Mouse (Mus musculus) frontal cortex, postnatal 25 days (tissue): ENCODE results near the gene Arhgdia.
A peak's percentile ranks its signal among the peaks of the same experiment; 100 is the strongest.

Experiments used
- DNase-seq, 2 experiments: peaks; one replicate each; pipeline ENCODE4 v3.0.0; 2022; ENCODE audit warnings: low spot score in 2 of 2

Arhgdia gene

DNA sequence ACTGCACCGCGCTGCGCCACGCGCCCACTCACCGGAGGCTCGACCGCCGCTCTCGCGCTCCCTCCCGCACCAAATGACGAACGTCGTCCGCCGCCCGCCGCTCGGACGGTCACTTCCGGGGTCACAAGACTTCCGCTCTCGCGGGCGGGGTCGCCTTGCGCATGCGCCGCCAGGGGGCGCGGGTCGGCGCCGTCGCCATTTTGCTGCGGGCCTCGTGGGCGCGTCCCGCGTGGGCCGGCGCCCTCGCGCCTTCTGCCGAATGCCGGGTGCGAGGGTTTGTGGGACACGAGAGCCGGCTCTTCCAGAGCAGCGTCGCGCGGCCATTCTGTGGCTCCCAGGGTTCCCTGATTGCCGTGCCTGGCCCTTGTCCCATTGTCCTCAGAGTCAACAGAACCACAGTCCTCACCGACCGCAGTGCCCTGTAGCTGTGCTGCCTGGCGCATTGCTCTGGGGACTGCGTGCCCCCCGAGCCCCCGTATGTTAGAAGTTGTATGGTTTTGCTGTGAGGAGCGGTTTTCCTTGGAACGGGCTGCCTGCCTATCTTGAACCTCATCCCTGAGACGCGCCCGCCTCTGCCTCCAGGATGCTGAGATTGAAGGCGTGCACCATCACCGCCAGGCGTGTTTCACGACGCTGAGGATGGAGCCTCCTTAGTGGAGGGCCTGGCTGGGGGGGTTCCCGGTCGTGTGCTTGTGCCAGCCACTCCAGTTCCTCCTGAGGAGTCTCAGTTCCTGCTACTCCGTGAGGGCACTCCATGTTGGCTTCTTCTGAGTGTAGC lies at the start of gene Arhgdia:
Arhgdia (minus strand) TSS at position 135 of the 778 bp plus-strand sequence.
- peak; percentile 81 to 83 for DNase-seq

DNA sequence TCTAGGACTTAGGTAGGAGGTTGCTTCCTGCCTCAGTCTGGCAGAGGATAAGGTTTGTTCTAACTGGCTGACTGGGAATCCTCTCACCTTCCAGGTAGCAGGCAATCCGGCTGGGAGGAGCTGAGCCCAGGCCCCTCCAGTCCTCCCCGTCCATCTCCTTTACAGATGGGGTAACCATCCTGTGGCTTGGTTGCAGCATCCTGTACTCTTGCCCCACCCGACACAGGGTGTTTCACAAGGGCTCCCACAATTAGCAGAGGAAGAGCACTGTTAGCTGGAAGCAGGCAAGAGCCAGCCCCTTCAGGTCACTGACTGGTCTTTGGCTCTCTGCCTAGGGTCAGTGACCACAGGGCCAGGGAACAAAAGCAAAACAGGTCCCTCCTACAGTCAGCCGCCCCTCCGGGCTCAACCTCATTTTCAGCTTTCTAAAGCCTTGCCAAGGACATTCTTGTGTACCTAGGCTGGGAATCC lies 49.0 kb upstream of the Arhgdia start:
- no peak for DNase-seq

DNA sequence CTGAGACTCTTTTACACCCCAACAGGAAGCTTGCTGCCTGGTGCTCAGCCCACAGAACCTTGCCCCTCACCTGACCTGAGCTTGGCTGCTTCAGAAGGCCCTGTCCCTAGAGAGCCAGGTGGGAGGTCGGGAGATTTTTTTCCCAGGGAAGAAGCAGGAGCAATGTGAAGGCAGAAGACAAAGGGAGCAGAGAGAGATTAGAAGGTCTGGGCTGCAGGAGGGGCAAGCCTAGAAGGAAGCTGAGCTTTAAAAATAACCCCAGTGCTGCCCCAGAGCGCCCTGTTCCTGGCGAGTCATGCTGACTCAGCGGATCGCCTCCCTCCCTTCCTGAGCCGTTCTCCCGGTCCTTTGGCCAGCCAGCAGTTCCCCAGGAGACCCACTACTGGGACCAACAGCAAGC lies 48.5 kb upstream of the Arhgdia start:
- DNase-seq = no peak

DNA sequence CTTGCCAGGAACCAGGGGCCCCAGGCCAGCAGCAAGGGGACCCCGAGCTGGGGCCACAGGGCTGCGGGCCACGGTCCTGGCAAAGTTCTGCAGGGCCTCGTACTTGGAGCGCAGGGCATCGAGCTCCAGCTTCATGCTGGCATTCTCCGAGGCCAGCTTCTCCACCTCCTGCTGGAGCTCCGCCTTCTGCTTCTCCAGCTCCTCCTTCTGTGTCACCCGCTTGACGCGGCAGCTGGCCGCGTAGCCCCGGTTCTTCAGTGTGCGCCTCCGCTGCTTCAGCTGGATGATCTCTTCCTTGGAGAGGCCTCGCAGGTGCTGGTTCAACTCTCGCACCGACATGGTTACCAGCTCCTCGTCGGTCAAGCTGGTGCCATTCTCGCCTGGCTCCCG lies 47.9 kb upstream of the Arhgdia start:
- DNase-seq = no peak

DNA sequence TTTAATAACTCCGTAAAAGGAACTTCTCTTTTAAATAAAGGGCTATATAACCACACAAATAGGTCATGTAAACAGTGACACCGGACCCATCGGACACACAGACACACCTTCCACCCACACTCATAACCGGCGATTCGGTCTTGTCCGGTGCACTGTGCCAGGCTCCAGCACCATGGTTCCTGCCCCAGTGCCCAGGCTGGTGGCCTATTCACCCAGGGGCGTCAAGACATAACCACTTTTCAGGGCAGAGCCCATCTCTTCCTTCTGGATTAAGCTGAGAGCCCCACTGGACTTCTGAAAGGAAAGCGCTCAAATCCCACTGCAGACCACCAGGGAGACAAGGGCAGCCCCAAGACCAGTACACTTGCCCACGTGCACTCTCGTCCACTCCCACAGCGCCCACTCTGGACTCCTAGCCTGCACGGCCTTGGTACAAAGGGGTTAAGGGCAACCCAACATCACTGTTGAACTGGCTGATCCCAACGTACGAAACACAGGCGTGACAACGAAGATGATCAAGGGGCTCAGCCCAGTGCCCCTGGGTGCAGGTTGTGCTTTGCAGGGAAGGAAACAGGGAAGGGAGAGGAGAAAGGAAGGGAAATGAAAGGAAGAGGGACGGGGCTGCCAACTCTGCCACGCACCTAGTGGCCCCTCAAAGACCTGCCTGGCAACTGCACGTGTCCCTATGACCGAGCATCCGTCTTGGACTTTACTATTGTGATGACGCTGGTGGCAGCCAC lies 47.3 kb upstream of the Arhgdia start:
- DNase-seq = no peak

DNA sequence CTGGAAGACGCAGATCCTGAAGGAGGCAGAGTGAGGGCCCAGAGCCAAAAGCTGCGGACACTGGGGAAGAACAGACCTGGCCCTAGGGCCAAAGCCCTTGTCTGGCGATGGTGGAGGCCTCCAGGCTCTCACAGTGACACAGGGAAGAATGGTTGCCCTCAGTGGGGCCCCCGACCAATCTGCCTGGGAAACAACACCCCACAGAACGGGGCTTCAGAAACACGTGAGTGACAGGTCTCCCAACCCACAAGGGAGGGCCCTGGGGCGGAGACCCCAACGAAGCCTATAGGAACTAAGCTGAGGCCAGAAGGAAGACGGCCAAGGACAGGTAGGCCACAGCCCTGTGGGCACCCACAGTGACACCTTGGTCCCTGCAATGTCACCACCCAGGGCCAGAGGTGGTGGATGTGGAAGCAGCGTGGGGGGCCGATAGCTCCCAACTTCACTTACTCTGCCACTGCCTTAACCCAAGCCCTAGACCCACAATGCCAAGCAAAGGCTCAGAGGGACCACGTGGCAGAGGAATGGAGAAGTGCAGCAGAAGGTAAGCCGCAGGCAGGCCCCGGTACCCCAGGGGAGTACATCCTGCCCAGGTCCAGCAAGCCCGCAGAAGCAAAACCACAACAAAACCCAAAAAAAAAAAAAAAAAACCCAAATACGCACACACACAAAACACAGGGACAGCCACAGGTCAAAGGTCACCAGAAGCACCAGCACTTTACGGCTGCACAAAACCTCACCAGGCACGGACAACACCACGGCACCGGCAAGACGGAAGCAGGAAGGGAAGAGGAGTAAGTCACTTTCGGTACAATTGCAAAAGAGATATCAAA lies 46.3 kb upstream of the Arhgdia start:
- no peak for DNase-seq

DNA sequence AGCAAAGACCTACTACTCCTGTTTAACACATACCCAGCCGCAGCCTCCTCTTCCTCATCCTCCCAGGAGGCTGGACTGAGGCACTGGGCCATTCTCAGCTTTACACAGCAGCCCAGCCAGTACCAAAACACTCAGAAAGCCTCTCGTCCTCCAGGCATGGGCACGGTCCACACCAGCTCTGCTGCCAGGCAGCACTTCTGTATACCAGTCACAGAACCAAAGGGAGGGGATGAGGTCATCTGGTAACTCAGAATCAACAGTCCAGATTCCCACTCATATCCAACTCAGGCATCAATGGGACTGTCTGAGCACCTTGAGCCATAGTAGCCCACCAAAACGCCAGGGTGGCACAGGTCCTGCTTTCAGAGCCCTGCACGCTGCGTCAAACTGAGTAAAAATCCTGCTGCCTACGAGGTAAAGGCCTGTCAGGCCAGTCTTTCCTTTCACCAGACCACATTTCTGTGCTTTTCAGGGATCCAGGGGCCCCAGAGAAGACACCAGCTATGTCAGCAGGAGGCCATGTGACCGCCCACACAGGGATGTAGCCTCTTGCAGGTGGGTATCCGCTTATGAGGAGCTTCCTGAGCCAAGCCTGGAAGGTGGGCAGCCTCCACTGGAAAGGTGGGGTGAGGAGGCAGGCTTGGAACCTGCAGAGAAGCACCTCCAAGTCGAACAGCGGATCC lies 45.5 kb upstream of the Arhgdia start:
- DNase-seq = no peak

DNA sequence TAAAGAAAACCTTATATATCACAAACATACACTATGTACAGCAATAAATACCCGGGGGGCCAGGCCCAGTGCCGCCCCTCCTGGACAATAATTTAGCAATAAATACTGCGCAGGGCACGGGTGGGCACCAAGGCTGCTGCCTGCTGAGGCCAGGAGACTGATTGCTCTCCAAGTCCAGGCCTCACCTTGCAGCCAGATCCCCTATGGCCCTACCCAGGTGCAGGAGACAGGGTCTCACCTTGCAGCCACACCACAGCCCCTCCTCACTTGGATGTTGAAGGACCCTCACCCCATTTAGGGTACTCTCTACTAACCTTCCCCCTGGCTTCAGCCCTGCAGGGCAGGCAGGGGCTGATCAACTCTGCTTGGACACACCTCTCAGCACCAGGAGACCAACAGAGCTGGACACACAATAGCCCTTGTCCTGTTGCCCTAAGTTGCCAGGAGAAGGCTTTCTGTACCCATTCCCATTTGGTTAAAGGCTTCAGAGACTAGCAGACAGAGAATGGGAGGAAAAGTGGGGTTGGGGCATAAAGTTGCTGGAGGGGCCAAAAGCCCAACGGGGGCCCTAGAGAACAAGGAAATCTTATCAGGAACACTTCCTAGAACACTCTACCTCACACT lies 43.8 kb upstream of the Arhgdia start, which contains the start of gene Sirt7:
Sirt7 (minus strand) TSS at position 89 of the 624 bp plus-strand sequence.
- no peak for DNase-seq

DNA sequence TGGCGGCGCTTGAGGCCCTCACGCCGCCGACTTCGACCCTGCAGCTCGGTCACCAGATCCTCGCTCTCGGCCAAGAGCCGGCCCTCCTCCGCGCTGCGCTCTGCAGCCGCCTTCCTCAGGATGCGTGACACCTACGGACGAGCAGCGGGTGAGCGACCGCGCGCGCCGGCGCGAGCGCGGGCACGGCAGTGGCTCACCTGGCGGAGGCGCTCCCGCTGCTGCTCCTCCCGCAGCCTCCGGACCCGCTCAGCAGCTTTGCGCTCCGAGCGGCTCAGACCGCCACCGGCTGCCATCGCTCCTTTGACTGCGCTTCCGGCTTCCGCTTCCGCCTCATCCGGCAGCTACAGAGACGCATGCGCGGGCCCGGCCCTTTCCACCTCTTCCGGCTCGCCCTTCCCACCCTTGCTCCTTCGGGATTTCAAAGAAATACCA lies 43.3 kb upstream of the Arhgdia start:
- peak; percentile 67 to 78 for DNase-seq

DNA sequence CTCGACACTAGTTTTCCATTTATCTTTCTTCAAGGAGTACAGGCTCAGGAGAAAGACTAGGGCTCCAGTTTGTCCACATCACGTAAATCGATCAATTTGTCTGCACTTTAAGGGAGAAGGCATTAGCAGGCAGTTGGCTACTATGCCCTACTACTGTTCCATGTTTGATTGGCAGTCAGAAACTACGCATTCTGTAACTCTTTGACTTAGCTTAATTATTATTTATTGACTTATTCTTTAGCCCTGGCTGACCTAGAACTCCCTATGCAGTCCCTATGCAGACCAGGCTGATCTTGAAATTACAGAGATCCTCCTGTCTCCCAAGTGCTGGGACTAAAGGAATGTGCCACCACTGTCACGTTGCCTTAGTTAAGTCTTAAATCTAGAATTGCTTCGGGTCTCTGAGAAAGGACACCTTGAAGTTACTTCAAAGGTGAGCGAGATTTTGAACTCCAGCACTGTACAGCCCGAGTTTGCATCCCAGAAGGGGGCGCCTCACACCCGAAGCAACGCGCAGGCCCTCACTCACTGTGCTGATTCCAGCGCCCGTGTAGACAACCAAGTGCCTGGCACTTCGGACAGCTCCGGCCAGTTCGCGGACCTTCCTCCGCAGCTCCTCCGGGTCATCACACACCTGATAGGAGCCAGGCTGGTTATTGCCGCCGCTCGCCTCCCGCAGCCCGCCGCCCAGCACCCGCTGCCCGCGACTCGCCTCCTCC lies 42.7 kb upstream of the Arhgdia start:
- peak in 1 of 2 experiments; percentile 54 for DNase-seq

DNA sequence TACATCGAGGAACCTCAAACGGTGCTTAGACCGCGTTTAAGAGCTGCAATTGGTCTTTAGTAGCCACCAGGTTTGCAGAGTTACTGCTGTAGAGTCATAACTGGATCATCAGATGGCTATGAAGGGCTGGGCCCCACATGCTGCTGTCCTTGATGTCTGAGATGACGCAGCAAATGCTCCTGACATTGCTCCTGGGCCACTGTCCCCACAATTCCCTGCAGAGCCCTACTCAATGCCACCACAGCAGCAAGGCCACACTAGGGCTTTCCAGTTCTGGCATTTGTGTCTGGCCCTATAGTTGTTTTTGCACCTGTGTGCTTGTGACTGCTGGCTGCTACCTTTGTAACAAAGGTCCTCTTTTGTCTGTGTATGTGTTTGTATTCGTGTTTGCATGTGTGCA lies 41.4 kb upstream of the Arhgdia start:
- no peak for DNase-seq

DNA sequence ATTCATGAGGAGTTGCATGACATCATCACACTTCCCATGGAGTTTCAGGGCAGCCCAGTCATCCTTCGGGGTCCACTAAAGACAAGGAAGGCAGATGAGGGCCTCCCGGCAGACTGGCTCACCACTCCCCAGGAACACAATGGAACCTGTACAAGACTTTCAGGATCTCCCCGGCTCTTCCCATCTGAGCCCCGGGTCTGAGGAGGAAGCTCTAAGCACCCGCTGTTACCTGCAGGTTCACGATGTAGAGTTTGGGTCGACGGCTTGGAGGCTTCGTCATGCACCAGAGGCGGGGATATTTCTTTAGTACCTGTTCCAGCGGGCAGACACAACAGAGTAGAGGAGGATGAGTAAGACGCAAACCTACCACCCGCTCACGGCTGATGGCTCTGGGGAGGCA lies 38.8 kb upstream of the Arhgdia start:
- no peak for DNase-seq

DNA sequence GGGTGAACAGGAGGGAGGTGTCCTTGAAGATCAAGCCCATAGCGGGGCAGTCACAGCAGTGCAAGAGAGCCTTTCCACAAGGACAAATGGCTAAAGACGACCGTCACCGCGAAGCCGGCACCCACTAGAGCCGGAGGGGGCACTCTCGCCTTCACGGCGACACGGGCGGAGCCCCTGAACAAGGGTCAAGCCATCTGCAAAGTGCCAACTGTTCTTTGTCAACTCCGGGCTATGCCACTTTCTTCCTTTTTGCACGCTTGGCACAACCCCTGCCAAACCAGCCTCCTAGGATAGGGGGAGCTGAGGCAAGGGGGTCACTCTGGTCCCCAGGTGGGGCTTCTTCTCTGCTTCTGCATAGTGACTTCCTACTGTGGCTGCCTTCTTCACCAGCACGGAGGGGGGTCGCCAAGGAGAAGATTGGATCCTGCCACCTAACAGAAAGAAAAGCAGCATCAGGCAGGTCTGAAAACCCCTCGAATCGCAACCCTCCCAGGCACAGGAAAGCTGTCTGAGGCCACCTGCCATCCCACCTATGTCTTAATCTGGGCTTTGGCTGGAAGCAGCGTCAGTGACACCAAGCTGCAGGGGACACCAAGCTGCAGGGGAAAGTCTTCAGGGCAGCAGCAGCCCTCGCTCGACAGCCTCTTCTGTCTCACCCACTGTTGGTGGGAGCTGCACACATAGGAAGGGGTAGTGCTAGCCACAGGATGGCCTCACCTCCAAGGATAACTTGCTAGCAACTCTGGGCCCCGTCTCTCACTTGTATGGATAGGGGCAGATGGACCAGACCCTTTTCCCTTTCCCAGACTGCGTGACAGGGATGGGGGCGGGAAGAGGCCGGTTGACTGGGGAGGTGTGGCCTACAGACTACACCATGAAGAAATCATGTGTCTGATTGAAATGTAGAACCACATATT lies 37.5 kb upstream of the Arhgdia start:
- DNase-seq = no peak

DNA sequence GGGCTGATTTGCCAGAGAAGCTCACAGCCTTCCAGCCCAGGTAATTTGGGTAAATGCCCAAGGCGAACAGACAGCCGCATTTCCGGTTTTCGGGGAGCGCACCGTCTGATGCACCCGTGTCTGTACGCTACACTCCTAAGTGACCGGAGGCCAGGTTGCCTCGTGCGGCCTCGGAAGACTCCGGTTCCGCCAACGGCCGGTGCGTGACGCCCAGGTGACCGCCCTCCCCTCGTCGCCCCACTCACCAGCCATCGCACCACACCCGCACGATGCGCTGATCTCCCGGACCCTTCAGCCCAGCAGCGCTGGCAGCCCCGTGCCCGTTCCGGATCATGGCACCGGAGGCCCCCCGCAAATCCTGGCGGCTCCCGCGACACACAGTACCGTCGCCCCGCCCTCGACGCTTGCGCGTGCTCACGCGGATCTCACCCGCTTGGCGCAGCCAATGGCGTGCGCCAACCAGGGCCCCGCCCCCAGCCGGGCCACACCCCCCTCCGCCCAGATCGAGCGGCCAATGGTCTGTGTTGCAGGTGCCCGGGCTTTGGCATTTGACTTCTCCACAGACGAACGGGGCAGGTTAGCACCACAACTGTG lies 36.2 kb upstream of the Arhgdia start, which contains the start of gene Pcyt2:
Pcyt2 (minus strand) TSS at position 418 of the 594 bp plus-strand sequence.
- DNase-seq = peak; percentile 81 to 86

DNA sequence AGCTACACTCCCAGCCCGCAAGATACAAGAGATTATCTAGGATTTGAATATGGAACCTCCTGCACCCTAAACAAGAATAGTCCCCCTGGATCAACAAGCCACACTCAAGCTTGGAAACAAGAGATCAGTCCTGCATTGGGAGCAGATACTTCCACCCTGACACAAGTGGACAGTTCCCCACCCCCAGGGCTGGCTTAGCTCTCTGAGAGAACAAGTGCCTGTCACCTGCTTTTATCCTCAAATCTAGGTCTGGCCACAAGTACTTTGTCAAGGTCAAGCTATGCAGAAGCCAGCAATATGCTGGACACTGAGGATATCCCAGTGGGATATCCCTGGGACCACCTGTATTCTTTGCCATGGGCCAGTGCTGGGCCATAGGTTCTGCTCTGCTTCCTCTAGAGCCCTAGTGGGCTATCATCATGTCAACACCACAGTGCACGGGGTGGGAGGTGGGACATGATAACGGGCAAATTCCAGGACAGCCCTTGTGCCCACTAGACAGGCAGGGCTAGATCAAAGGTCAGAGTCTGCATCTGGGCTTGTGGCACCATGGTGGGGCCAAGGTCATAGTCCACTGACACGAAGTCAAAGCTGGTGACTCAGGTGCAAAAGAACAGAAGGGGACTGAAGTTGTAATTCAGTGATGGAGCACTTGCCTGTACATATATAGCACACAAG lies 35.3 kb upstream of the Arhgdia start:
- DNase-seq = no peak

DNA sequence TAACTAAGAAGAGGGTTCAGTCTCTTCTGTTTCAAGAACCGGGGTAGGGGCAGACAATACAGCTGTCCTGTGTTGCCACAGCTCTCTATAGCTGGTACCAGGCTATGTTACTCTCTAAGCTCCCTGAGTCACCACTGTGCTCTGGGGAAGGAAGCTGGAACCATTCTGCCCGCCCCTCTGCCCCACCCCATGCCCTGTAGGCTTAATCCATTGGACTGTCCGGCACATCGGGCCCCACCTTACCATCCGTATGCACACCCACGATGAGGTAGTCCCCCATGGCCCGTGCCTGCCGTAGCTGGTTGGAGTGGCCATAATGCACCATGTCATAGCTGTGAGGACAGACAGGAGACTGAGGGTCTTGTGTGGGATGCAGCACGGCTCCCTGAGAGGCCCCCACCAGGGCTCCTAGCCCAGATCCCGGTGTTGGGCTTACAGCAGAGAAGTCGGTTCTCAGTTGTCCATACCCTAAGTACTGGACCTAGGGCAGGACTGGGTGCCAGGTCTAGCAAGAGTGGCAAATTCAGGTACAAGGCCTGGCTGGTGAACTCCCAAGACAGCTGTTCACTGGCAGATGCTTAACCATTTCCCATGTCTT lies 34.3 kb upstream of the Arhgdia start:
- no peak for DNase-seq

DNA sequence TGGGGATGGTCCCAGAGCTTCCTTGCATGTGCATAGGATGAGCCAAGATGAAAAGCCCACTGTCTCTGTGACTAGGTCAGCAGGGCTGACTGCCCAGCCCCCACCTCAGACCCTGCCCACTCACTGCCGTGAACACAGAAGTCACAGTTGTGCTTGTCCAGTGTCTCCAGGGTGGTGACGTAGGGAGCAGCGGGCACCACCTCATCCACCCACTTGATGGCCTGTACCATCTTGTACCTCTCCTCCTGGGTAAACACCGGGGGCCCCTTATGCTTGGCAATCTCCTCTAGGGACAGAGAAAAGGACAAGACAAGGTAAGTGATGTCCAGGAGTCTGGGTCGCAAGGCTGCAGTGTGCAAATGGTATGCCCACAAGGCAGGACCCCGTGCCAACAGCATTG lies 33.7 kb upstream of the Arhgdia start:
- peak in 1 of 2 experiments; percentile 7 for DNase-seq

DNA sequence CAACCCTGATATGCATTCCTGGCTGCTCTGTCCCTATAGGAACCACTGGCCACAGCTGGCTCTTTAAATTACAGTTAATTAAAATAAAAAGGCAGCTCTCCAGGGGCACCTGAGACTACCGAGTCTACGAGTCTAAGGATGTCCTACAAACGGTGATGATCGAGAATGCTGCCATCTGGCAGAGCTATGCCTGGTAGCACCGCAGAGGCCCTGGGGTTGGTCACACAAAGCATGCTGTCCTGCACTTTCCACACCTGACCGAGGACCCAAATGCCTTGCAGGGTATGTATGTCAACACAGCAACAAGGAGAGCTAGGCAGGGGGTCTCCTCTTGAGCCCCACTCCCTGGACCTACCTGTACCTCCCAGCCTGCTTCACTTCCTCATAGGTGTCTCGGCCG lies 32.6 kb upstream of the Arhgdia start:
- no peak for DNase-seq
